Comparison of ENCODE assay signal across 8 mouse cellular contexts in genomic region chr11:102990152-102990663, GRCm38 (mm10). TPM values are rescaled to one million over a fixed set of nuclear protein-coding genes. Genes with fewer than 3 reads are reported as not detected.
DNase-seq lines count a peak whose midpoint lies in the region; ATAC-seq and TF ChIP-seq lines count a peak whose summit lies in the region.

No protein-coding gene starts in this region.

- intact Hi-C loops in left cerebral cortex, adult 2 months (cut with DNase I) = no loop called here

- 2% methylated on average over 29 of the region's 29 CpGs for WGBS in forebrain, embryonic 15.5 days
- 5% methylated on average over 29 of the region's 29 CpGs for WGBS in intestine, embryonic 15.5 days
- WGBS in liver, embryonic 13.5 days (ENCODE audit: insufficient replicate concordance) = 1% methylated on average over 29 of the region's 29 CpGs

- peak; percentile 47 to 48 for DNase-seq in left cerebral cortex, adult 2 months (ENCODE audit: extremely low spot score in 1 of 2, low spot score in 2 of 2)
- no peak for DNase-seq in left cerebral cortex, adult 8-10 months (ENCODE audit: low spot score in 2 of 2)
- peak; percentile 74 for DNase-seq in cerebellum, adult 11 months
- no peak for DNase-seq in liver, embryonic 13.5 days
- peak; percentile 18 for DNase-seq in ovary, postnatal 10 days (ENCODE audit: low spot score)
- no peak for DNase-seq in frontal cortex, postnatal 25 days (ENCODE audit: low spot score in 2 of 2)

- H3K4me3 ChIP-seq in left cerebral cortex, adult 2 months = peak overlapping the region; percentile 37
- H3K4me3 ChIP-seq in forebrain, embryonic 15.5 days = peak overlapping the region; percentile 40
- peak overlapping the region; percentile 37 for H3K4me3 ChIP-seq in intestine, embryonic 15.5 days (replicated peaks)
- peak overlapping the region; percentile 32 for H3K4me3 ChIP-seq in liver, embryonic 13.5 days (replicated peaks)

- no peak for ATAC-seq in forebrain, embryonic 15.5 days (replicated peaks)
- ATAC-seq in intestine, embryonic 15.5 days = peak; percentile 41; the same call in 1 of the 2 replicates
- no peak for ATAC-seq in liver, embryonic 13.5 days (ENCODE audit: low read depth)

- no peaks in the 10 kb centered on the region for H3K9me3 ChIP-seq in forebrain, embryonic 15.5 days
- no peaks in the 10 kb centered on the region for H3K9me3 ChIP-seq in intestine, embryonic 15.5 days
- H3K9me3 ChIP-seq in liver, embryonic 13.5 days (replicated peaks) = no peaks in the 10 kb centered on the region

- peak; percentile 50 for TF ChIP-seq CTCF in left cerebral cortex, adult 2 months (IDR thresholded peaks at IDR 0.05)

- H3K27me3 ChIP-seq in forebrain, embryonic 15.5 days = peaks cover 12% of the 10 kb centered on the region
- H3K27me3 ChIP-seq in intestine, embryonic 15.5 days (replicated peaks) = peaks cover 24% of the 10 kb centered on the region
- peaks cover 65% of the 10 kb centered on the region for H3K27me3 ChIP-seq in liver, embryonic 13.5 days

- H3K4me1 ChIP-seq in forebrain, embryonic 15.5 days = peaks cover 24% of the 10 kb centered on the region
- H3K4me1 ChIP-seq in intestine, embryonic 15.5 days (replicated peaks) = peaks cover 21% of the 10 kb centered on the region
- peaks cover 13% of the 10 kb centered on the region for H3K4me1 ChIP-seq in liver, embryonic 13.5 days (replicated peaks)

- H3K36me3 ChIP-seq in forebrain, embryonic 15.5 days = peaks cover 10% of the 10 kb centered on the region
- 0 out of 2 replicates have a peak, but pooled peaks cover 10% of the 10 kb centered on the region for H3K36me3 ChIP-seq in intestine, embryonic 15.5 days
- peaks cover 12% of the 10 kb centered on the region for H3K36me3 ChIP-seq in liver, embryonic 13.5 days

- H3K27ac ChIP-seq in left cerebral cortex, adult 2 months = no peak overlapping the region; the same call in 1 of the 2 replicates
- no peak overlapping the region for H3K27ac ChIP-seq in forebrain, embryonic 15.5 days (replicated peaks)
- H3K27ac ChIP-seq in intestine, embryonic 15.5 days = no peak overlapping the region
- no peak overlapping the region for H3K27ac ChIP-seq in liver, embryonic 13.5 days

- H3K9ac ChIP-seq in forebrain, embryonic 15.5 days (replicated peaks) = peak overlapping the region; percentile 43
- peak overlapping the region; percentile 39 for H3K9ac ChIP-seq in intestine, embryonic 15.5 days
- H3K9ac ChIP-seq in liver, embryonic 13.5 days = no peak overlapping the region

- peak overlapping the region; percentile 77 for H3K4me2 ChIP-seq in forebrain, embryonic 15.5 days (replicated peaks)
- H3K4me2 ChIP-seq in intestine, embryonic 15.5 days (replicated peaks) = peak overlapping the region; percentile 81
- H3K4me2 ChIP-seq in liver, embryonic 13.5 days = peak overlapping the region; percentile 56

RNA-seq across cellular contexts. Expression of gene Nmt1, which starts 37.8 kb away (rescaled TPM):
- total RNA-seq in left cerebral cortex, adult 2 months (2021) = 100 to 1,000 TPM; 117 to 130 TPM
- 100 to 1,000 TPM; 124 to 149 (median 129) TPM for total RNA-seq in left cerebral cortex, adult 8-10 months (2022)
- polyA plus RNA-seq in forebrain, embryonic 15.5 days (2015; fragmentation: Nextera tagmentation; extraction: Ambion mirVana) = 41.0 and 43.9 TPM in 2 replicates
- 60.0 and 66.6 TPM in 2 replicates for polyA plus RNA-seq in intestine, embryonic 15.5 days (2015; fragmentation: Nextera tagmentation; extraction: Ambion mirVana)
- 47.8 and 52.2 TPM in 2 replicates for polyA plus RNA-seq in liver, embryonic 13.5 days (2015; fragmentation: Nextera tagmentation; extraction: Ambion mirVana)

RNA-seq across cellular contexts. Expression of gene Dcakd, which starts 37.9 kb away (rescaled TPM):
- 10 to 100 TPM; 48.3 to 50.9 TPM for total RNA-seq in left cerebral cortex, adult 2 months (2021)
- 10 to 100 TPM; 36.7 to 45.3 (median 40.8) TPM for total RNA-seq in left cerebral cortex, adult 8-10 months (2022)
- 152 and 168 TPM in 2 replicates for polyA plus RNA-seq in forebrain, embryonic 15.5 days (2015; fragmentation: Nextera tagmentation; extraction: Ambion mirVana)
- polyA plus RNA-seq in intestine, embryonic 15.5 days (2015; fragmentation: Nextera tagmentation; extraction: Ambion mirVana) = 101 and 105 TPM in 2 replicates
- polyA plus RNA-seq in liver, embryonic 13.5 days (2015; fragmentation: Nextera tagmentation; extraction: Ambion mirVana) = 29.9 and 37.3 TPM in 2 replicates

RNA-seq across cellular contexts. Expression of gene C1ql1, which starts 43.7 kb away (rescaled TPM):
- 10 to 100 TPM in 1 of 2 experiments, 1 to 10 TPM in 1; 9.3 to 14.0 TPM for total RNA-seq in left cerebral cortex, adult 2 months (2021)
- total RNA-seq in left cerebral cortex, adult 8-10 months (2022) = 10 to 100 TPM; 12.9 to 18.8 (median 15.5) TPM
- polyA plus RNA-seq in forebrain, embryonic 15.5 days (2015; fragmentation: Nextera tagmentation; extraction: Ambion mirVana) = 1.8 and 1.9 TPM in 2 replicates
- polyA plus RNA-seq in intestine, embryonic 15.5 days (2015; fragmentation: Nextera tagmentation; extraction: Ambion mirVana) = 4.2 and 4.4 TPM in 2 replicates
- polyA plus RNA-seq in liver, embryonic 13.5 days (2015; fragmentation: Nextera tagmentation; extraction: Ambion mirVana) = 0.07 and 0.10 TPM in 2 replicates

Comparison
In these comparisons a context has a peak if more than half of its experiments do, and no peak if none do; other contexts are left out.
1. DNase-seq: peak in left cerebral cortex, adult 2 months (2 of 2), cerebellum, adult 11 months (single experiment) and ovary, postnatal 10 days (single experiment); none in left cerebral cortex, adult 8-10 months (0 of 2), liver, embryonic 13.5 days (single experiment) and frontal cortex, postnatal 25 days (0 of 2).
2. Peak in every context shown above with its lines, with median percentiles within 50 percentile points of each other: H3K4me3 ChIP-seq and H3K4me2 ChIP-seq.